Mouse (Mus musculus): ENCODE measurements around the gene Pdha1. TPM values are rescaled to one million over a fixed set of nuclear protein-coding genes. Genes with fewer than 3 reads are reported as not detected.

The Pdha1 gene
- polyA plus RNA-seq, 1 experiment from 2014 or later, result 99.2 TPM

DNA sequence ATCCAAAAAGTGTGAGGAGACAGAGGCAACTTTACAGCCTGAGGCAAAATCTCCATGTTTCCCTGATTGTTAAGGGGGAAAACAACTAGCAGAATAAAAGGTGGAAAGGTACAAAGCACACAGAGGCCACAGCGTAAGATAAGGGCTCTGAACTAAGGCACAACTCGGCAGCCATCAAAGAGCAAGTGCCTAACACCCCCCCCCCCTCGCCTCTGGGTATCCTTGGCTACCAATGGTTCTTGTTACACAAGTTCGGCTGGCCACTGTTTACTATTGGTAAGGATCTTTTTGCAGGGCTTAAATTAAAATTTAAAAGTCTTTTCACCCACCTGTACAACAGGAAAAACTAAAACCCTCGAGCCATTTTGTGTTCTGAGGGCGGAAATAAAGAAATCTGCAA, 2.5 kb downstream of the Pdha1 start:
- no peak for ATAC-seq (ENCODE audit: insufficient number of reproducible peaks, insufficient read depth, low FRiP score, low TSS enrichment, low read depth)

DNA sequence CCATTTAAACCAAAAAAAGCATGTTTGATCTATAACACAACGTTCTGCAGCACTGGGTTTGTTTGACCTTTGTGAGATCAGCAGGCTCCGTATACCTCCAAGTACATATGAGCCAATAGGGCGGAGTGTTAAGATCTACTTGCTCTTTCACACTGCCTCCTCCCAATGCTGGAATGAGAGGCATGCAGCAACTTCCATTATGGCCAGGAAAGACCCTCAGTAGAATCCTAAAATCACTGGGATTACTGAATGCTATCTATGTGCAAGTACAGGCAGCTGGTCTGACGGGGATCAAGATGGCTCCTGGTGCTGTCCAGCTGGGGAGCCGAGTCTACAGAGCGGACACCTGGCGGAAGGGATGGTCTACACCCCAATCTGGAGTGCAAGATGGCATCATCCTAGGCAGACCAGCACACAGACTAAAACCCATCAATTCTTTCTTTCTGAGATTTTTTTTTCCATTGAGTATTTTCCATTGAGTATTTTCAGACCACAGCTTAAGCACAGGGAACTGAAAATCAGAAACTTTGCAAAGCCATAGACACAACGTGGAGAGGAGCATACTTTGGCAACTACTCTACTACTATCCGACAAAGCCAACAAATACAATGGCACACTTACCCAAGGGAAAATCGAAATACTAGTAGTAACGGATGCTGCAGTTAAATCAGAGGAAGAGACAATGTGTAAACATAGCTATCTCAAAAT, 3.9 kb downstream of the Pdha1 start:
- H3K27me3 ChIP-seq, result peaks cover 17% of the 10 kb centered on the region
- H3K9me3 ChIP-seq, result no peaks in the 10 kb centered on the region
- H3K9ac ChIP-seq, result no peak overlapping the region
- H3K4me1 ChIP-seq, result no peaks in the 10 kb centered on the region
- no peak for ATAC-seq (ENCODE audit: insufficient number of reproducible peaks, insufficient read depth, low FRiP score, low TSS enrichment, low read depth)
- H3K36me3 ChIP-seq, result peaks cover 15% of the 10 kb centered on the region
- no peak overlapping the region for H3K4me3 ChIP-seq
- no peak overlapping the region for H3K4me2 ChIP-seq
- WGBS, result 85% methylated on average over 11 of the region's 11 CpGs
- no peak overlapping the region for H3K27ac ChIP-seq

More for the DNA sequence above, 2.5 kb downstream of the Pdha1 start:
- Histone ChIP-seq H3K36me3 (peaks cover 7% of the 10 kb centered on the region; the same call in 1 of the 2 replicates), H3K27ac (no peak overlapping the region), H3K9me3 (no peaks in the 10 kb centered on the region), H3K4me1 (no peaks in the 10 kb centered on the region), H3K27me3 (peaks cover 17% of the 10 kb centered on the region), H3K4me3 (peak overlapping the region; percentile 60), H3K4me2 (peak overlapping the region; percentile 65), H3K9ac (no peak overlapping the region)
- WGBS, result 35% methylated on average over 6 of the region's 6 CpGs

- H3K4me3 ChIP-seq, result no peak overlapping the region
- H3K27me3 ChIP-seq, result peaks cover 19% of the 10 kb centered on the region; the same call in 1 of the 2 replicates
- no peaks in the 10 kb centered on the region for H3K9me3 ChIP-seq
- no peak for ATAC-seq (ENCODE audit: insufficient number of reproducible peaks, insufficient read depth, low FRiP score, low TSS enrichment, low read depth)
- no peaks in the 10 kb centered on the region for H3K4me1 ChIP-seq
- peaks cover 7% of the 10 kb centered on the region for H3K36me3 ChIP-seq
- WGBS, result 66% methylated on average over 3 of the region's 3 CpGs
- H3K9ac ChIP-seq, result no peak overlapping the region
- no peak overlapping the region for H3K27ac ChIP-seq
- no peak overlapping the region for H3K4me2 ChIP-seq
Observed at GRCm38 (mm10) chrX:160116658-160117057, 21.6 kb downstream of the Pdha1 start.

GRCm38 (mm10) chrX:160116074-160116473, 22.1 kb downstream of the Pdha1 start:
- Histone ChIP-seq H3K36me3 (peaks cover 5% of the 10 kb centered on the region), H3K27me3 (peaks cover 16% of the 10 kb centered on the region; the same call in 1 of the 2 replicates), H3K9me3 (no peaks in the 10 kb centered on the region), H3K9ac (no peak overlapping the region), H3K4me3 (no peak overlapping the region), H3K4me1 (no peaks in the 10 kb centered on the region), H3K27ac (no peak overlapping the region), H3K4me2 (no peak overlapping the region)
- ATAC-seq (ENCODE audit: insufficient number of reproducible peaks, insufficient read depth, low FRiP score, low TSS enrichment, low read depth), result no peak

DNA sequence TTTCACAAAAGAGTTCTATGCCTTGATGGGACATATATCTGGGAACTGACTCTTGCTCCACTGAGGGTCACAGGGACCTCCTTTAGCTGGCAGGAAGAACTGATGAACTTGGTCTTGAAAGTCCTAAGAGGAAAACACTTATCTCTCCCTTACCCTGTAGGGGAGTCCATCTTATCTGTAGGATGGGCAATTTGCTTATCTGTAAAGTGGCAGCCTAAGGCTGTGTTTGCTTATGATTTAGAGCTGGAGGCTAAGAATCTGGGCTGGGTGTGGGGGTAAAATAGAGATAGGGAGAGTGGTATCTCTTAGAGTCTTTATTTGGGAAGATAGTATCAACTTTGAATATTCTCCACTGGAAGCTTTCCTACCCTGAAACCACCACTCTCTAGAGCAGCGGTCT, 24.4 kb downstream of the Pdha1 start:
- no peak overlapping the region for H3K4me2 ChIP-seq
- no peaks in the 10 kb centered on the region for H3K36me3 ChIP-seq
- no peak overlapping the region for H3K27ac ChIP-seq
- no peak overlapping the region for H3K4me3 ChIP-seq
- H3K27me3 ChIP-seq, result peaks cover 14% of the 10 kb centered on the region; the same call in 1 of the 2 replicates
- no peak overlapping the region for H3K9ac ChIP-seq
- H3K4me1 ChIP-seq, result no peaks in the 10 kb centered on the region
- ATAC-seq (ENCODE audit: insufficient number of reproducible peaks, insufficient read depth, low FRiP score, low TSS enrichment, low read depth), result no peak
- WGBS, result 94% methylated on average over 1 of the region's 1 CpGs
- H3K9me3 ChIP-seq, result no peaks in the 10 kb centered on the region

GRCm38 (mm10) chrX:160107817-160108216, 30.4 kb downstream of the Pdha1 start:
- no peaks in the 10 kb centered on the region for H3K36me3 ChIP-seq
- no peak overlapping the region for H3K4me3 ChIP-seq
- H3K9ac ChIP-seq, result no peak overlapping the region
- H3K4me2 ChIP-seq, result no peak overlapping the region
- H3K27ac ChIP-seq, result no peak overlapping the region
- 54% methylated on average over 4 of the region's 4 CpGs for WGBS
- peaks cover 15% of the 10 kb centered on the region; the same call in 1 of the 2 replicates for H3K27me3 ChIP-seq
- H3K9me3 ChIP-seq, result no peaks in the 10 kb centered on the region
- H3K4me1 ChIP-seq, result no peaks in the 10 kb centered on the region
- ATAC-seq (ENCODE audit: insufficient number of reproducible peaks, insufficient read depth, low FRiP score, low TSS enrichment, low read depth), result no peak

DNA sequence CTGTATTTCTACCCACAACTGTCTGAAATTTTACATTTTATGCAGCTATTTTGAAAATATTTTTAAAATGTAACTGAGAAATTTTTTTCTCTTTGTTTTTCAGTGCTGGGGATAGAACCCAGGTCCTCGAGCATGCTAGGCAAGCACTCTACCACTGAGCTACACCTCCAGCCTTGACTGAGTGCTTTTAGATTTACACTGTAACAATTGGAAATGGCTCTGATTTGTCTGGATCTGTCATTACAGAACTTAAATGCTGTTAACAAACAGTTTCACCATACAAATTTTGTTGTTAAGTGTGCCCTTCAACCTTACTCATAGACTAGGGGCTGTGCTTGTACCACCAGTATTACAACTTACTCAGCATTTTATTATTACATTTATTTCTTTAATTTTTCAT, 46.2 kb downstream of the Pdha1 start:
- WGBS, result 67% methylated on average over 1 of the region's 1 CpGs
- ATAC-seq (ENCODE audit: insufficient number of reproducible peaks, insufficient read depth, low FRiP score, low TSS enrichment, low read depth), result no peak
- H3K27ac ChIP-seq, result no peak overlapping the region
- no peaks in the 10 kb centered on the region for H3K9me3 ChIP-seq
- no peak overlapping the region for H3K4me3 ChIP-seq
- no peaks in the 10 kb centered on the region for H3K4me1 ChIP-seq
- peaks cover 2% of the 10 kb centered on the region; the same call in 1 of the 2 replicates for H3K27me3 ChIP-seq
- H3K9ac ChIP-seq, result no peak overlapping the region
- no peaks in the 10 kb centered on the region for H3K36me3 ChIP-seq
- no peak overlapping the region for H3K4me2 ChIP-seq

Other genes with a start within 250 kb of the Pdha1 start
- 0.07 and 0.12 TPM in 2 replicates for gene Map3k15, start 150.0 kb downstream of the Pdha1 start, polyA plus RNA-seq (2015; fragmentation: Nextera tagmentation; extraction: Ambion mirVana)